Mouse (Mus musculus): ENCODE measurements around the gene Calca. TPM values are rescaled to one million over a fixed set of nuclear protein-coding genes. Genes with fewer than 3 reads are reported as not detected.
"Not testable (repeated sequence)": the region's sequence is repeated elsewhere in the genome, so short reads cannot be mapped to it uniquely, and the experiment has no call there.

Calca gene
- polyA plus RNA-seq (2012; rRNA removed): not detected in 2 replicates

DNA sequence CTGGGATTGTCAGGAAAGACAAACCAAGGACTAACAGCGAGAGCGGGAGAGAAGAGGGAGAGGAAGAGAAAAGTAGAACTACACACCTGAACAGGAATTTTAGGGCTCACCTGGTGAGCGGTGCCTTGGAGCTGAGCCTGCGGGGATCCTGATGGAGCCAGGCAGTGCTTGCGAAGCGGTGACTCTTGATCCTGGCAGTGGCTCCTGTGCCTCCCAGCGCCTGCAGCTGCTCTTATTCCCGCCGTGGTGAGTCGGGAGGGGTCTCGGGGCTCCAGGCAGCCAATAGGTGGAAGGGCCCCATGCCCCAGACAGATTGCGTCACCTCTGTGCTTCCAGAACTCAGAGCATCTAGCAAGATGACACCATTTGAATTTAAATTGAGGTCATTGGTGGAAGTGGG, at the start of gene Calca:
Calca (minus strand) TSS at position 256 of the 400 bp plus-strand sequence.
- 2% methylated on average over 12 of the region's 12 CpGs for WGBS
- DNase-seq (ENCODE audit: low read depth, low spot score): no peak

DNA sequence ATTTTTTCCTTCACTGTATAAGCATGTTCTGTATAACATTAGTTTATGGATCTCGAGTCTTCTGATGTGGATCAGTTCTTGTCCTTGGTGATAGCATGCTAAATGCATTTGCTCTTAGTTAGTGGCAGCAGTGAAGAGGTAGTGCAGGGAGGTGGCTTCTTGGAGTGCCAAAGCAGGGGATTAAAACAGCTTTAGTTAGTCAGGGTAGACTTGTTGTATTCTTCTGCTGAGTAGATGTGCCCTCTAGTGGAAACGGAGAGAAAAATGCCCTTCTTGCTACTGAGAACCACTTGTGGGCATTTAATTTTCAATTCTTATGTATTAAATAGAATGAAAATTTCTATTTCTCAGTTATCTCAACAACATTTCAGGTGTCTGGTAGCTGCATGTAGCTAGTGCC, 36.5 kb upstream of the Calca start:
- WGBS: 29% methylated on average over 2 of the region's 2 CpGs
- DNase-seq (ENCODE audit: low read depth, low spot score): no peak

DNA sequence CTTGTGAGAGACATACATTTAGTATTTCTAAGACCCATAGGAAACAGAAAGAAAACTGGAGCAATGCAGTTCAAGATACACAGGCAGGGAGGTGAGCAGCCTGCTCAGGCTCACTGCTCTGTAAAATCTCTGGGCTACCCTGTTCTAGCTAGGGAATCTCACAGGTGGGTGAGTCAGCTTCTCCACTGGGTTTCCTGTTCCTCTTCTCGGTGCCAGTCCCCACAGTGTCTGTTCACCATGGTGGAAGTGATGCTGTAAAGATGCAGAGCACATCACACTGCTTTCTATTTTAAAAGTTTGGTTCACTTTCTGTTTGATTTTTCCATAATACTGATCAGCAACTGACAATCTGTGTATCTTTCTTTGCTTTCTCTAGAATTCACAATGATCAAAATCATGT, 35.2 kb upstream of the Calca start:
- DNase-seq (ENCODE audit: low read depth, low spot score): no peak
- 49% methylated on average over 1 of the region's 1 CpGs for WGBS

DNA sequence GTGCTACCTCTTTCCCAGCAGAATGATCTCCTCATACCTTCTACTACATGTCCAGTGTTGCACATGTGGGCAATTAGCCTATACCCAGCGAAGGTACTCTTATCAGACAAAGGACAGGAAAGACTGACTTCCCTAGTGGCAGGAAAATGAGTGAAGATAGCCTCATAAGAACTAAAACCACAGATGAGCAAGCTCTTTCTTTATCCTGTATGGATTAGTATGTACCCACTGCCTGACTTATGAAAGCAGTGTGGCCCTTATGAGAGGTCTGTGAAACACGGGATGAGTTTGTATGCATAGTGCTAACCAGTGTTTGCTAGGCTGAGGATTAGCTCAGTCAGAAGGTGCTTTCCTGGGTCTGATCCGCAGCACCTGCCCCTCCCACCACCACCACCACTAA, 13.6 kb upstream of the Calca start:
- WGBS: 34% methylated on average over 3 of the region's 3 CpGs
- DNase-seq (ENCODE audit: low read depth, low spot score): no peak

DNA sequence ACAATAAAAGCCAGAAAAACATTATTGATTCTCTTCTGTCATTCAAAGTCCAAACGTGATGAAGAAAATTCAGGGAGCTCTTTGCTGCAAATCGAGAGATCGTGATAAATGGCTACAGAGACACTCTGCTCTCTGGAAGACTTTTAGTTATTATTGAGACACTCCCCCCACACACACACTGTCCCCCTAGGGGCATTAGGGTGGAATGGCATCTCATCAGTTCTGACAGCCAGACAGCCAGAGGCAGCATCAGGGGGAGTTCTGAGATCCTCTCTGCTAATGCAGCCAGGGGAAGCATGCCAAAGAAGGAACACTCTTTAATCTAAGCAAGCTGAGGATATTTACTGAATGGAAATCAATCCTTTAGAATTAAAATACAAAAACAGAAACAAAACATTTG, 12.6 kb upstream of the Calca start:
- WGBS: 66% methylated on average over 3 of the region's 3 CpGs
- no peak for DNase-seq (ENCODE audit: low read depth, low spot score)

DNA sequence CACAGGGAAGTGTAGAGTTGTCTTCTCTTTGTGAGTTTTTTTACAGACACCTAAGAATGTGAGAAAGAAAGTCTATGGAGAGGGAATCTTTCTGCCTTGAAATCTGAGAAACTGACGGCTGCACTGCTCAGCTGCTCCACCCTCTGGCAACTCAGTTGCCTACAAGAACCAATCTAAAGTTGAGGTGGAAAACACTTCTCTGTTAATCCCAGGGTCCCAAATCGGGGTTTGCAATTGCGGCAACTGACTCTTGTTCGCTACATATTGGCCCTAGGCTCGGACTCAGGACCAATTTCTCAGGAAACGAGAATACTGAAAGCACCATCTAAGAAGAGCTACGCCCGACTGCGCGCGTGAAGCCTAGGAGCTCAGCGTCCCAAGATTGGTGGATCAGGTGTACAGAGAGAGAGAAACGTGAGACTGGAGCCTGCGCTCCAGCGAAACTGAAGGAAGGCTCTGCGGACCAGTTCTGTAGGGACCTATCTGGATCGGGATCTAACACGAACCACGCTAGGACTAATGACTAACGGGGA, 522 bp downstream of the Calca start:
- 2% methylated on average over 20 of the region's 20 CpGs for WGBS
- DNase-seq (ENCODE audit: low read depth, low spot score): no peak

DNA sequence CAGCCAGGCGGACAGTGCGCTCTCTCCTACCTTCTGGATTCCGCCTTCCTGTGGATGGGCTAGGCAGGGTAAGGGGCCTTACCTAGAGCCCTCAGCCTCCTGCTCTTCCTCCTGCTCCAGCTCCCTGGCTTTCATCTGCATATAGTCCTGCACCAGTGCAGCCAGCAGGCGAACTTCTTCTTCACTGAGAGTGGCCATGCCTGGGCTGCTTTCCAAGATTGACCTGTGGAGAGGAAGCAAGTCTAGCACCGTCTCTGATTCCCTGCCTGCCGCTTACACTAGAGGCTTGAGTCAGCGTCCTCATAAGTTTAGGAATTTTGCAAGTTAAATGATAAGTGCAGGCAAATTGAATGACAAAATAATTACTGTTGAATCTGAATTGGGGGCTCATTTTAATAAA, 1.8 kb downstream of the Calca start:
- no peak for DNase-seq (ENCODE audit: low read depth, low spot score)
- 63% methylated on average over 7 of the region's 7 CpGs for WGBS

DNA sequence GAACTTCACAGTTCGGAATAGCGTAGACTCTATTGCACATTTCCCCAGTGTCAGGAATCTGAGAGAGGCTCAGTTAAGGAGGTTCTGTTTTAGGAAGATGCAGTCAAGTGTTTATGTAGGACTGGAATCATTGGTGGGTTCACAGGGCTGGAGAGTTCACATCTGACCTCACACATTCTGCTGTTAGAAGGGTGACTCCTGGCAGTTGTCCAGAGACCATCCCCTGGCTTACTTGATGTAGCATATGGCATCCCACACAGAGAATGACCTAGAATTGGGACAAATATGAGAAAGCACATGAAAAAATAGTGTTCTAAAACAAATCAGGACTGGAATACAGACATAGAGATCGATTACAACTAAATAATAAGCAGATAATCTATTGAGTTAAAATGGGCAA, 10.2 kb downstream of the Calca start:
- DNase-seq (ENCODE audit: low read depth, low spot score): no peak
- 82% methylated on average over 3 of the region's 3 CpGs for WGBS

DNA sequence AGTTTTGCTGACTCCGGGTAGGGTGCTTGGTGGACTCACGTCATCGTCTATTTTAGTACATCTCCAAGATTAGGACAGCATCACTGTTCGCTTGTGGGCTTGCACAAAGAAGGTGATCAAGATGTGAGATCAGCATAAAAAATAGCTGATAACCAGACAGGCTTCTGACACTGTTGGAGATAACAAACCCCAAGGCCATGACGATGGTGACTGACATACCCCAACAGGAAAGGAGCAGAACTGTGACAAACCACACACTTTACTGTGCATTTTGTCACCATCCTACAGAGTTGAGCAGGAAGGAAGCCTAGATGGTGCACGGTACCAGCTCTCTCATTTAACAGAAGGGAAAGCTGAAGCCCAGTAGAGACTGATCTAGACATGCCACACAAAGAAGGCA, 19.4 kb downstream of the Calca start:
- 86% methylated on average over 6 of the region's 6 CpGs for WGBS
- no peak for DNase-seq (ENCODE audit: low read depth, low spot score)

DNA sequence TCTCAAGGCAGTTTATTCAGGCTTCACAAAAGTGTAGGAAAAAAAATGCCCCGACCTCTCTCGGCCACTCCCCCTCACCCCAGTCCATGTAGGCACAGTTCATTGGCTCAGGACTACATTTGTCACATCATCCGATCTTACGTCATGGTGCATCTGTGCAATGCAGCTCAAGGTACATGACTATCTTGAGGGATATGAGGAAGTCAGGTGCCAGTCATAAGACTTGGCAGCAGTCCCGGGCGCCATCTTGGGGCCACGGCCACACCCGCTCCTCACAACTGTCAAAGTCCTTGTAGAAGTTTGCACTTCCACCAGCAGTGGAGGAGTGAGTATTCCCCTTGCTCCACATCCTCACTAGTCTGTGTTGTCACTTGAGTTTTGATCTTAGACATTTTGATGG, 41.8 kb downstream of the Calca start:
- not testable (repeated sequence) for DNase-seq (ENCODE audit: low read depth, low spot score)
- 84% methylated on average over 8 of the region's 8 CpGs for WGBS

DNA sequence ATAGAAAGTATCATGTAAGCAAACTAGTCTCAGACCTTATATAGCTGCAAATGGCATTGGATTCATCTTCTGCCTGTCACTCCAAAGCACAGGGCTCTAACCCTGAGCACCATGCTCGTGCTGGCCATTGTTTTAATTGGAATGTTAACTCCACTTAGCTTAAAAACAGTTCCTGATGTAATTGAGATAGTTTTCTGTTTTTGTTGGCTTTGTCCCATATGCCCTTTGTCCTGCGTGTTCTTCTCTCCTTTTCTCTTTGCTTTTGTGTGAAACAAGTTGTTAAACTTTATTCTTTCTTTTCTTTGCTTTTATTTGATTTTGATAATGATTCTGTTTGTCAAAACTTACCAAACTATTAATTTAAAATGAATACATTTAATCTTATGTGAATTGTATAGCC, 53.7 kb downstream of the Calca start:
- 17% methylated on average over 2 of the region's 2 CpGs for WGBS
- no peak for DNase-seq (ENCODE audit: low read depth, low spot score)

Other genes starting within 250 kb of the Calca start
- gene Pde3b, start 221.1 kb downstream of the Calca start, polyA plus RNA-seq (2012; rRNA removed): 3.8 and 4.2 TPM in 2 replicates
- gene Cyp2r1, start 73.4 kb downstream of the Calca start, polyA plus RNA-seq (2012; rRNA removed): 0.47 and 0.50 TPM in 2 replicates
- 2.1 and 2.7 TPM in 2 replicates for gene Calcb, start 82.3 kb upstream of the Calca start, polyA plus RNA-seq (2012; rRNA removed)
- 3.0 and 3.1 TPM in 2 replicates for gene Insc, start 107.3 kb upstream of the Calca start, polyA plus RNA-seq (2012; rRNA removed)